Mouse (Mus musculus) midbrain, postnatal 0 days (tissue): ENCODE measurements around the gene Eml6. TPM values are rescaled to one million over a fixed set of nuclear protein-coding genes. Genes with fewer than 3 reads are reported as not detected.

ENCODE experiments used
- ATAC-seq: fragments of 200-750 bp; cut with Nextera tagmentation; 2 replicates; pipeline ENCODE4 v1.8.0; 2017; ENCODE audit warnings: moderate number of reproducible peaks, mild to moderate bottlenecking, moderate TSS enrichment, moderate library complexity; ENCODE audit not compliant: low FRiP score
- DNase-seq: peaks from one replicate; pipeline ENCODE4 v3.0.0-alpha.2; 2015; ENCODE audit warnings: low spot score
- H3K27ac ChIP-seq: fragments of 300-500 bp; sonication (generic); 2 replicates; pipeline ENCODE4 v1.5.1; 2014; ENCODE audit warnings: low read depth, mild to moderate bottlenecking, low read length, mixed read lengths
- H3K27me3 ChIP-seq: fragments of 300-500 bp; sonication (generic); 2 replicates; pipeline ENCODE4 v1.6.1; 2014; ENCODE audit warnings: low read length, control low read depth, mixed read lengths; ENCODE audit not compliant: insufficient read depth
- H3K36me3 ChIP-seq: fragments of 300-500 bp; sonication (generic); 2 replicates; pipeline ENCODE4 v1.6.1; 2014; ENCODE audit warnings: low read length, control low read depth, mixed read lengths; ENCODE audit not compliant: insufficient read depth
- H3K4me1 ChIP-seq: fragments of 300-500 bp; sonication (generic); 2 replicates; pipeline ENCODE4 v1.6.1; 2014; ENCODE audit warnings: mild to moderate bottlenecking, control low read depth, antibody characterized with exemption, low read length, mixed read lengths; ENCODE audit not compliant: insufficient read depth
- H3K4me2 ChIP-seq: fragments of 300-500 bp; sonication (generic); 2 replicates; pipeline ENCODE4 v1.6.1; 2014; ENCODE audit warnings: low read depth, mild to moderate bottlenecking, low read length, mixed read lengths; ENCODE audit not compliant: poor library complexity, severe bottlenecking
- H3K4me3 ChIP-seq: fragments of 300-500 bp; sonication (generic); 2 replicates; pipeline ENCODE4 v1.5.1; 2014; ENCODE audit warnings: low read depth, mild to moderate bottlenecking, low read length, moderate library complexity
- H3K9ac ChIP-seq: fragments of 300-500 bp; sonication (generic); replicated peaks from 2 replicates; pipeline ENCODE4 v1.6.1; 2014; ENCODE audit warnings: mild to moderate bottlenecking, low read length, moderate library complexity, mixed read lengths; ENCODE audit not compliant: poor library complexity, severe bottlenecking
- H3K9me3 ChIP-seq: fragments of 300-500 bp; sonication (generic); 2 replicates; pipeline ENCODE4 v1.6.1; 2016; ENCODE audit warnings: low read length, control low read depth
- CTCF ChIP-seq: IDR thresholded peaks from 2 replicates; pipeline ENCODE4 v1.5.1; 2016; ENCODE audit warnings: antibody characterized with exemption, mild to moderate bottlenecking
- WGBS: fragments of 180-500 bp; shearing (Covaris S2); extraction: QIAGEN DNeasy Blood & Tissue Kit; methylation state at CpG from one replicate; pipeline ENCODE4 v1.1.7; 2014; 5-methylcytosine and 5-hydroxymethylcytosine counted together
- polyA plus RNA-seq: library from polyadenylated mRNA; unstranded; fragments of >200 nt; fragmentation: Nextera tagmentation; extraction: Ambion mirVana; gene quantifications from 2 replicates; pipeline ENCODE4 v1.2.1, GENCODE M21; 2015
- total RNA-seq: library from RNA; depleted of rRNA; stranded (reverse); fragments of >200 nt; gene quantifications from 2 replicates; pipeline ENCODE4 v1.2.3, GENCODE M21; 2014

The Eml6 gene
- total and polyA plus RNA-seq, 2 experiments from 2014 or later: 4.8 to 20.1 TPM

DNA sequence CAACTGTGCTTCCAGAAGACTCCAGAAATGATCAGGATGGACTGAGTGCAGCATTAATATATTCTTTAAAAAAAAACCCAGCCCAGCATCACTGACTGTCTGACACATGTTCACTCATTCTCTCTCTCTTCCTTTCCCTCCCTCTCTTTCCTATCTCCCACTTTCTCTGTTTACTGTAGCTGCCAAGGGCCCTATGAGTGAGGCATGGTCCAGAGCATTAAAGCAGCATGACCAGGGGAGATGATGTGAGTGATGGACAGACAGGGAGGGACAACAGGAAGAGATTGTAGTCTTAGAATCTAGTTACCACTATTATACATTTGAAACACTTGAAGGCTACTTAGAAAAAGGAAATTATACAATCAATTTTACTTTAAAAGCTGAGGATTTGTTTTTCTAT lies 210.2 kb downstream of the Eml6 start:
- H3K27ac ChIP-seq: no peak overlapping the region
- ATAC-seq (no peak), DNase-seq (no peak)
- no peaks in the 10 kb centered on the region for H3K36me3 ChIP-seq
- H3K4me3 ChIP-seq: no peak overlapping the region
- H3K9ac ChIP-seq: no peak overlapping the region
- no peaks in the 10 kb centered on the region for H3K27me3 ChIP-seq
- TF ChIP-seq CTCF: no peak
- no peak overlapping the region for H3K4me2 ChIP-seq
- no peaks in the 10 kb centered on the region for H3K4me1 ChIP-seq
- no peaks in the 10 kb centered on the region for H3K9me3 ChIP-seq

DNA sequence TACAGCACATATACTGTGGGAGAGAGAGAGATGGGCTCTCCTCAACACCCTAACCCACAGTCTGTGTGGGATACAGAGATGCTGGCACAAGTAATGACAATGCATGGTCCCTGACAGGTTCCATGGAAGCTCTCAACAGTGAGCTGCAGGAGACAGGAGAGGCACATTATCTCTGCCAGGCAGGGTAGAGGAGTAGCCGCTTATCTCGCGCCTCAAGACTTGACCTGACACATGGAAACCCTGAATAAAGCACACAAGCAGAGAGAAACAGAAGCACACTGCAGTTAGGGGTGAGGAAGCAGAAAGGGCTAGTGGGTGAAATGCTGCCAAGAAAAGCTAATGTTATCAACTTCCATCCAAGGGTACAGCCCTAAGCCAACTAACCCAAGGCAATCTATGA lies 210.6 kb downstream of the Eml6 start:
- Histone ChIP-seq H3K9me3 (no peaks in the 10 kb centered on the region), H3K36me3 (no peaks in the 10 kb centered on the region), H3K27me3 (no peaks in the 10 kb centered on the region), H3K4me3 (no peak overlapping the region), H3K4me1 (no peaks in the 10 kb centered on the region), H3K4me2 (no peak overlapping the region), H3K27ac (no peak overlapping the region), H3K9ac (no peak overlapping the region)
- WGBS: 82% methylated on average over 3 of the region's 3 CpGs
- DNase-seq (no peak), ATAC-seq (no peak)
- no peak for TF ChIP-seq CTCF

DNA sequence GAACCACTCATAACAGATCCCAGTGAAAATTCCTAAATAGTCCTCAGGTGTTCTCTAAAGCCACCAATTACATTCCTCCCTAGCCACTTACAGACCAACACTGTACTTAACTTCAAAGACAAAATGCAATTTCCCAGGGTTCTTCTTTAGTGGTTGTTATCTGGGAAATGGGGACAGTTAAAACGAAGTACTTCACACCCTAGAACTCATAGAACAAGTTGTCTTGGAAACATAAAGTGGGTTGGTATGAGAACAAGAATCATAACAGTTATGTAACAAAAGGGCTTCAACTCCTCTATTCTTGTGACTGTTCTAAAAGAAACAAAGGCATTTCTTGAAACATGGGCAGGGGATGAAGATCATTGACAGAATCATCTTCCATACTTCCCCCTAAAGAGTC lies 212.6 kb downstream of the Eml6 start:
- Histone ChIP-seq H3K36me3 (no peaks in the 10 kb centered on the region), H3K4me2 (no peak overlapping the region), H3K4me3 (no peak overlapping the region), H3K9me3 (no peaks in the 10 kb centered on the region), H3K9ac (no peak overlapping the region), H3K27me3 (no peaks in the 10 kb centered on the region), H3K4me1 (no peaks in the 10 kb centered on the region), H3K27ac (no peak overlapping the region)
- TF ChIP-seq CTCF: no peak
- WGBS: 78% methylated on average over 1 of the region's 1 CpGs
- DNase-seq (no peak), ATAC-seq (no peak)

DNA sequence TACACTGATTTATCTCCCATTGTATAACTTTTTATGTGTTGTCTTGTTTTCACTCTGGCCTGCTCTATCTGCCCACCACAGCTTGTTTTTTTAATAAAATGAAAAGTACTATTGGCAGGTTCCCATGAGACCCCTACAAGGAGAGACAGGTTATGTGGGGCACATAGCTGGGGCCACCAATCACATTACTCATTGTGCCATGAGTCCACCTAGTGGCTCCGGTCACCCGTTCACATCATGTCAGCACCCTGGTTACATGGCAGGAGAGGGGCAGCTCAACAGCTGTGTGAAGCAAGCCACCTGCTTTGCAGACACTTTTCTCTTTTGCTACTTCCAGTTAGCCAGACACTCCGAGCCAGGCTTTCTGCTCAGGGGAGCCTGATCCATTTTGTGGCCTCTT lies 213.4 kb downstream of the Eml6 start:
- TF ChIP-seq CTCF: no peak
- no peaks in the 10 kb centered on the region for H3K36me3 ChIP-seq
- H3K4me1 ChIP-seq: no peaks in the 10 kb centered on the region
- no peaks in the 10 kb centered on the region for H3K27me3 ChIP-seq
- H3K4me2 ChIP-seq: no peak overlapping the region
- H3K9me3 ChIP-seq: no peaks in the 10 kb centered on the region
- no peak overlapping the region for H3K9ac ChIP-seq
- 77% methylated on average over 3 of the region's 3 CpGs for WGBS
- ATAC-seq (no peak), DNase-seq (no peak)
- no peak overlapping the region for H3K27ac ChIP-seq
- no peak overlapping the region for H3K4me3 ChIP-seq

DNA sequence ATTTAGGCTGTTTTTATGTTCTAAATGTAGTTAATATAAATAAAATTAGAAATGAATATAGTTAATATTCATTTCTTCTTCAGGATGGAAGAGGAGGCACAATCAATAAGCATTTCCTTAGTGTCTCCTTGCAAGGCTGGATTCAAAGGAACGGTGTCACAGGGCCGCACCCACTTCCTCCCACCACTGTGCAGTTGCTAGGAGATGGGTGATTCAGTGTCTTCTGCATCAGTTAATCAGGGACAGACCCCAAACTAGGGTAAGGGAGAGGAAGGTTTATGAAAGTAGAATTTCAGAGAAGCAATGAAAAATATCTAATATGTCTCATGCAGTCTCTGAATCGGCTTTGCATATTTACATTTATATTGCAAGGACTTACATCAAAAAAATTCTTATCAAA lies 215.5 kb downstream of the Eml6 start:
- H3K9ac ChIP-seq: no peak overlapping the region

DNA sequence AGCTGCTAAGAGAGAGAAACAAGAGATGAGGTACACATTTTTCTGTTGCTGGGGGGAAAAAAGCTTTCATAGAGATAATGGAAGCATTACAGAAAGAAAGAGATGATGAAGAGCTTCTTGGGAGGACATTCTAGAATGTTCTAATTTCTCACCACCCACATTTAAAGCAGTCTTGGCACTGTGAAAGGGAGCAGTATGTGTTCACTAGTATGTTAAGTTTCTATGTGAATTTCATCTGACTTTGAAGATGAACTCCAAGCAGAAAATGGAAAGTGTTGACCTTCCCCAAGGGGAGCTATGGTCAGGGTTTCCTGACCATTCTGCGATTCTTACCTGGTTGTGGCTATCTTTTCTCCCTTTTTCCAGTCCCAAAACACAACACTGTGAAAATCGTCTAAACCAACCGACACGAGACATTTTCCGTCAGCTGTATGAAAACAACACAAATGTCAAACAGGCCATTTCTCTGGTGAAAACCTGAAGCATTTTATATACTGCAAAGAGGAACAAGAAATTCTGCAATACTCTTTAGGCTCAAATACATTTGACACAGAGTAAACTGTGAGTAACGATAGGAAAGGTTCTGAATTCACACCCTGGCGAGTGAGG lies 216.7 kb downstream of the Eml6 start:
- 86% methylated on average over 7 of the region's 7 CpGs for WGBS
- Histone ChIP-seq H3K4me1 (no peaks in the 10 kb centered on the region), H3K4me3 (no peak overlapping the region), H3K27me3 (no peaks in the 10 kb centered on the region), H3K36me3 (no peaks in the 10 kb centered on the region), H3K9ac (no peak overlapping the region), H3K4me2 (no peak overlapping the region), H3K9me3 (no peaks in the 10 kb centered on the region), H3K27ac (no peak overlapping the region)
- no peak for TF ChIP-seq CTCF
- no peak for ATAC-seq
- DNase-seq: no peak

More for the DNA sequence above, 215.5 kb downstream of the Eml6 start:
- Histone ChIP-seq H3K27me3 (no peaks in the 10 kb centered on the region), H3K36me3 (no peaks in the 10 kb centered on the region), H3K4me1 (no peaks in the 10 kb centered on the region), H3K9me3 (no peaks in the 10 kb centered on the region), H3K27ac (no peak overlapping the region), H3K4me3 (no peak overlapping the region), H3K4me2 (no peak overlapping the region)
- DNase-seq (no peak), ATAC-seq (no peak)
- WGBS: 83% methylated on average over 3 of the region's 3 CpGs
- no peak for TF ChIP-seq CTCF
